Mouse (Mus musculus) liver, embryonic 14.5 days (tissue): ENCODE measurements around the gene Lcp2. TPM values are rescaled to one million over a fixed set of nuclear protein-coding genes. Genes with fewer than 3 reads are reported as not detected.

Source experiments
- ATAC-seq: fragments of 200-750 bp; cut with Nextera tagmentation; 2 replicates; pipeline ENCODE4 v1.8.0; 2017; ENCODE audit warnings: moderate number of reproducible peaks, mild to moderate bottlenecking, moderate library complexity; ENCODE audit not compliant: insufficient read depth
- DNase-seq, 3 experiments: peaks; one replicate each; pipeline ENCODE4 v3.0.0-alpha.2; 2012 to 2013; ENCODE audit warnings: low read depth in 3 of 3, low spot score in 3 of 3
- H3K27ac ChIP-seq: fragments of 300-500 bp; sonication (generic); 2 replicates; pipeline ENCODE4 v1.5.1; 2014; ENCODE audit warnings: moderate library complexity, mild to moderate bottlenecking, control low read depth, inconsistent platforms
- H3K27me3 ChIP-seq: fragments of 300-500 bp; sonication (generic); 2 replicates; pipeline ENCODE4 v1.6.1; 2014; ENCODE audit warnings: mild to moderate bottlenecking, low read length, moderate library complexity; ENCODE audit not compliant: control insufficient read depth, insufficient read depth
- H3K36me3 ChIP-seq: fragments of 300-500 bp; sonication (generic); replicated peaks from 2 replicates; pipeline ENCODE4 v1.6.1; 2014; ENCODE audit warnings: low read depth; ENCODE audit not compliant: control insufficient read depth, insufficient read depth
- H3K4me1 ChIP-seq, 2 experiments: fragments of 200-500 bp in 1 of 2; fragments of 300-500 bp in 1 of 2; sonication (generic) in 1 of 2; replicated peaks; 2 replicates each; pipeline ENCODE4 v1.6.1; 2012 to 2014; ENCODE audit warnings: antibody characterized with exemption in 1 of 2, inconsistent platforms in 1 of 2, low read length in 1 of 2; ENCODE audit not compliant: control insufficient read depth in 2 of 2, insufficient read depth in 2 of 2
- H3K4me2 ChIP-seq: fragments of 300-500 bp; sonication (generic); 2 replicates; pipeline ENCODE4 v1.6.1; 2014; ENCODE audit warnings: low read depth, mild to moderate bottlenecking, control low read depth, moderate library complexity
- H3K4me3 ChIP-seq, 2 experiments: fragments of 200-500 bp in 1 of 2; fragments of 300-500 bp in 1 of 2; sonication (generic) in 1 of 2; 2 replicates each; pipeline ENCODE4 v1.5.1; 2012 to 2014; ENCODE audit warnings: low read depth in 2 of 2, low read length in 2 of 2, mild to moderate bottlenecking in 2 of 2, control low read depth in 1 of 2, inconsistent platforms in 1 of 2, moderate library complexity in 1 of 2; ENCODE audit not compliant: insufficient read depth in 1 of 2
- H3K9ac ChIP-seq: fragments of 300-500 bp; sonication (generic); replicated peaks from 2 replicates; pipeline ENCODE4 v1.6.1; 2014; ENCODE audit warnings: mild to moderate bottlenecking, control low read depth, moderate library complexity
- H3K9me3 ChIP-seq: fragments of 300-500 bp; sonication (generic); 2 replicates; pipeline ENCODE4 v1.6.1; 2016; ENCODE audit warnings: low read length, mixed read lengths; ENCODE audit not compliant: control insufficient read depth
- CTCF ChIP-seq: IDR thresholded peaks from 2 replicates; pipeline ENCODE4 v1.5.1; 2016; ENCODE audit warnings: antibody characterized with exemption, low read depth, control low read depth
- EP300 ChIP-seq: IDR thresholded peaks from 2 replicates; pipeline ENCODE4 v1.6.1; 2016; ENCODE audit warnings: antibody characterized with exemption, low read depth
- WGBS: fragments of 180-500 bp; shearing (Covaris S2); extraction: QIAGEN DNeasy Blood & Tissue Kit; methylation state at CpG from one replicate; pipeline ENCODE4 v1.1.7; 2014; ENCODE audit not compliant: insufficient replicate concordance; 5-methylcytosine and 5-hydroxymethylcytosine counted together
- polyA plus RNA-seq, 2 experiments: library from polyadenylated mRNA; depleted of rRNA in 1 of 2; stranded (reverse) in 1 of 2; unstranded in 1 of 2; fragments of >200 nt; fragmentation: Nextera tagmentation in 1 of 2; extraction: Ambion mirVana in 1 of 2; gene quantifications; 2 replicates each; pipeline versions ENCODE4 v1.2.1 to v1.2.3; 2012 to 2014

The Lcp2 gene
- polyA plus RNA-seq, 2 experiments, result 6.8 to 7.1 TPM

DNA sequence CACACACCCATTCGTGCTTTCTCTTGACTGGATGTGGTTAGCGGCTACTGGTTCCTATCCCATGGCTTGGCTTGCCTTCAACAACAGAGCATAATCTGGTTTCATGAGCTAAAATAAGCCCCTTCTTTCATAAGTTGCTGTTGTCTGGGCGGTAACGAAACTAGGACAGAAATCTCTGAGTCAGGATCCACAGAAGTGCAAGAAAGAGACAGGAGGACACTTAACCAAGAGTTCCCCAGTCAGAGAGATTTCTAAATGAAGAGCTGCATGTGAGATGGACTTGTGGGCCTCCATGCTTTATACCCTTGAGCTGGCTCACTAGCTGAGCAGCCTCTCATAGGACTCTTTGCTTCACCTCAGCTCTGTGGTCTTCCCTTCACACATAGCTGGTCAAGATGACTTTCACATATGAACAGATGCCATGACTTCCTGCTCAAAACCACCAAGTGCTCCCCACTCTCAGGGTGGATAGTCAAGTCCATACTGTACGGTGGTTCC is 12.7 kb upstream of the Lcp2 start:
- DNase-seq (no peak), ATAC-seq (no peak)
- Histone ChIP-seq H3K9me3 (no peaks in the 10 kb centered on the region), H3K4me1 (peaks cover 0 to 17% of the 10 kb centered on the region in 2 experiments; a peak in 3 of 4 replicates), H3K4me2 (no peak overlapping the region), H3K27me3 (no peaks in the 10 kb centered on the region), H3K27ac (no peak overlapping the region), H3K36me3 (no peaks in the 10 kb centered on the region), H3K9ac (no peak overlapping the region), H3K4me3 (no peak overlapping the region)
- no peak for TF ChIP-seq EP300
- no peak for TF ChIP-seq CTCF
- WGBS, result 57% methylated on average over 5 of the region's 5 CpGs

DNA sequence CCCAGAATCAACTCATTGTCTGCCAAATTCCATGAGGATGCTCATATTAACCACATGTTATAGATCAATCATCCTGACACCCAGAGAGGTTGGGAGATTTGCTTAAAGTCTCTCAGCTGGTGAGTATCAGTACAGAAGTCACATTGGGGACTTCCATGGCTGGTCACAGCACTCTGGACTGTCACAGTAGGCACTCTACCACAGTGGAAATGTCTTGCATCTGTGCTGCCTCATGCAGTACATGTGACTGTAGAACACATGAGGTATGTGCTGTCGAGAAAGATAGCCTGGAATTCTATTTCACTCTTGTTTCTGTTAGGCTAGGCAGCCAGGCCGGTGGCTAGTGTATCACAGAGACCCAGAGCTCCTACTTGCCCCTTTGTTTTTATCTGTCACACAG is 11.9 kb upstream of the Lcp2 start:
- no peaks in the 10 kb centered on the region for H3K9me3 ChIP-seq
- no peak for TF ChIP-seq CTCF
- TF ChIP-seq EP300, result no peak
- H3K9ac ChIP-seq, result no peak overlapping the region
- H3K4me3 ChIP-seq, result no peak overlapping the region
- 59% methylated on average over 2 of the region's 2 CpGs for WGBS
- no peaks in the 10 kb centered on the region for H3K27me3 ChIP-seq
- H3K27ac ChIP-seq, result no peak overlapping the region
- H3K36me3 ChIP-seq, result no peaks in the 10 kb centered on the region
- DNase-seq, result no peak
- ATAC-seq, result no peak
- peaks cover 0 to 17% of the 10 kb centered on the region in 2 experiments; a peak in 3 of 4 replicates for H3K4me1 ChIP-seq
- no peak overlapping the region for H3K4me2 ChIP-seq

GRCm38 (mm10) chr11:34035909-34036658 is 10.6 kb upstream of the Lcp2 start:
- 57% methylated on average over 5 of the region's 5 CpGs for WGBS
- no peak for DNase-seq
- no peak overlapping the region for H3K27ac ChIP-seq
- H3K4me1 ChIP-seq, result peaks cover 0 to 14% of the 10 kb centered on the region in 2 experiments; a peak in 3 of 4 replicates
- ATAC-seq, result no peak
- no peak overlapping the region for H3K4me3 ChIP-seq
- no peak overlapping the region for H3K9ac ChIP-seq
- no peaks in the 10 kb centered on the region for H3K9me3 ChIP-seq
- no peak overlapping the region for H3K4me2 ChIP-seq
- TF ChIP-seq EP300 (no peak), CTCF (no peak)
- H3K27me3 ChIP-seq, result no peaks in the 10 kb centered on the region
- no peaks in the 10 kb centered on the region for H3K36me3 ChIP-seq

DNA sequence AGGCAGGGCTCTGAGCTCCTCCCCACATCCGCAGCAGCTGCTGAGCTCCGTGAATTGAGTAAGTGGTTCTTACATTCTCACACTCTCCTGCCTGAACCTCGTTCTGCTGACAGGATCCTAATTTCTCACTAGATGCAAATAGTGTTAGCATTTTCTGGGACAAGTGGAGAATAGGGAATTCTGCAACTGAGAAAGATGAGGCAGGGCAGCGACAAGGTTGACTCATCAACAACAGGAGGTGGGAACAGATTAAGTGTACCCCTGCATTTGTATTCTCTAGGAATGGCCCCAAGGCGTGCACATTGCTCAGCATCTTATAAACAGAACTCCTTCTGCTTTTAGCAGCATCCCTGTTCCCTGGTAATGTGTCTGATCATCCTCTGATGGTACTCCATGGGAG is 6.7 kb upstream of the Lcp2 start:
- Histone ChIP-seq H3K4me3 (no peak overlapping the region), H3K36me3 (no peaks in the 10 kb centered on the region), H3K9me3 (no peaks in the 10 kb centered on the region), H3K9ac (no peak overlapping the region), H3K27ac (no peak overlapping the region), H3K27me3 (no peaks in the 10 kb centered on the region), H3K4me1 (no peaks in the 10 kb centered on the region), H3K4me2 (no peak overlapping the region)
- no peak for ATAC-seq
- no peak for TF ChIP-seq CTCF
- no peak for TF ChIP-seq EP300
- 69% methylated on average over 5 of the region's 5 CpGs for WGBS
- no peak for DNase-seq

DNA sequence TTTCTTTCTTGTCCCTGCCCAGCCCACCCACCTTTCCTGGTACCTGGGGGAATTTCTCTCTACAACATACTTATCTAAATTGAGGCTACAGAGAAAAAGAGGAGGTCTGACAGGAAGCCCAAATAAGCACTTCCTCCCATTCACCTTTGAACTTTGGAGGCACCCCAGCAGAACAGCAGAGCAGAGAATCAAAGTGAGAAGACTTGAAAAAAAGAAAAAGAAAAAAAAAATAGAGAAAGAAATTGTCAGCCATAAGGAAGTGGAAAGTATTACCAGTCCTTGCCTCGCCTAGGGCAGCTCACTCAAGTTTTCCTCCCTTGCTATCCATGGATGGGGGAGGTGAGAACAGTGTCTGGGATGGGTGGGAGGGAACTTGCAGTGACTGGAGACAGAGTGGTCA is 3.9 kb upstream of the Lcp2 start:
- no peaks in the 10 kb centered on the region for H3K27me3 ChIP-seq

More for the DNA sequence above, 3.9 kb upstream of the Lcp2 start:
- WGBS, result 44% methylated on average over 1 of the region's 1 CpGs
- Histone ChIP-seq H3K27ac (no peak overlapping the region), H3K36me3 (no peaks in the 10 kb centered on the region), H3K9ac (no peak overlapping the region), H3K4me3 (no peak overlapping the region), H3K9me3 (no peaks in the 10 kb centered on the region), H3K4me1 (peaks cover 0 to 6% of the 10 kb centered on the region in 2 experiments; a peak in 2 of 4 replicates), H3K4me2 (no peak overlapping the region)
- TF ChIP-seq EP300 (no peak), CTCF (no peak)
- no peak for DNase-seq
- no peak for ATAC-seq
